9 mouse cellular contexts compared by ENCODE assay signal in the genomic region with DNA sequence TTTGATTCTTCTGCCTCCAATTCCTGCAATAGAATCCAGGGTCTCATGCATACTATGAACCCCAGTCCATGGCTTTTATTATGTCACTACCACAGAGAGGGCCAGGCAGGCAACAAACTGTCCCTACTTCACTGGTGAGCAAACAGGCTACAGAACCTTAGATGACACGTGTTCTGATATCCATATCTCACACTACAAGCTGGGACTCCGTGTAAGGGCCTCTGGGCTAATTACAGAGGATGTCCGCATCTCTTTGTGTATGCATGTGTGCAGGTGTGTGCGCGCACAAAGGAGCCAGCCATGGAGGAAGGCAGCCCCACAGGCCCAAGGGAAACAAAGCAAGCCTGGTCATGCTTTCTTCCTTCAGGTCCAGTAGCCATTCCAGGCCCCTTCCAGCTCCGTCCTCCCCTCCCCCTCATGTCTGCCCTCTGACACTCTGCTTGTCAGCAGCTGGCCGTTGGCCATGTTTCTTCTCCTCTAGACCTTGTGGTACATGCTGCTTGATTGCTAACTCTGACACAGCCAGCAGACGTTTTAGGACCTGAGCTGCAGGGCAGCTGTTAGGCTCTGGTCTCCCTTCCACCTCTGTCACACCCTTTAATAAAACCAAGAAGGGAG. TPM values are rescaled to one million over a fixed set of nuclear protein-coding genes. Genes with fewer than 3 reads are reported as not detected.
A peak's percentile ranks its signal among the peaks of the same experiment; 100 is the strongest.
DNase-seq lines count a peak whose midpoint lies in the region; ATAC-seq lines count a peak whose summit lies in the region.
"Had no signal": no experiment of that assay in that cellular context is flagged by ENCODE, and none has a peak within 500 bp of the region (broad histone marks: within the 10 kb centered on the region; RNA-seq: fewer than 3 reads in every experiment).

No protein-coding gene starts in this region.

- H3K4me3 ChIP-seq in embryonic facial prominence, embryonic 11.5 days (ENCODE audit: low read depth, low read length) = no peak overlapping the region
- H3K4me3 ChIP-seq in hindbrain, embryonic 10.5 days = no peak overlapping the region
- H3K4me3 ChIP-seq in limb, embryonic 12.5 days (replicated peaks) = no peak overlapping the region
- H3K4me3 ChIP-seq: liver, embryonic 15.5 days had no signal

- 41% methylated on average over 8 of the region's 8 CpGs for WGBS in embryonic facial prominence, embryonic 11.5 days
- 50% methylated on average over 8 of the region's 8 CpGs for WGBS in hindbrain, embryonic 10.5 days
- WGBS in limb, embryonic 12.5 days = 51% methylated on average over 8 of the region's 8 CpGs

- no peak overlapping the region for H3K9ac ChIP-seq in embryonic facial prominence, embryonic 11.5 days (replicated peaks; ENCODE audit: low read length)
- no peak overlapping the region for H3K9ac ChIP-seq in limb, embryonic 12.5 days (replicated peaks)
- H3K9ac ChIP-seq: liver, embryonic 15.5 days had no signal

- no peaks in the 10 kb centered on the region for H3K36me3 ChIP-seq in embryonic facial prominence, embryonic 11.5 days (replicated peaks; ENCODE audit: control insufficient read depth, insufficient read depth, low read depth, low read length)
- no peaks in the 10 kb centered on the region for H3K36me3 ChIP-seq in hindbrain, embryonic 10.5 days
- no peaks in the 10 kb centered on the region for H3K36me3 ChIP-seq in limb, embryonic 12.5 days
- H3K36me3 ChIP-seq: liver, embryonic 15.5 days had no signal

- peak; percentile 70 to 73 for DNase-seq in cerebellum, postnatal 10 days
- DNase-seq in cerebellum, adult 9-11 months = no peak
- DNase-seq in embryonic facial prominence, embryonic 11.5 days (ENCODE audit: low spot score) = no peak
- DNase-seq in hindbrain, embryonic 10.5 days (ENCODE audit: low spot score) = peak; percentile 53
- DNase-seq in cerebellum, adult 18-20 months = no peak
- no peak for DNase-seq in thymus, postnatal 10 days (ENCODE audit: low spot score in 2 of 2)
- no peak for DNase-seq in layer of hippocampus, postnatal 10 days (ENCODE audit: low spot score in 2 of 2)

- ATAC-seq in embryonic facial prominence, embryonic 11.5 days (replicated peaks; ENCODE audit: insufficient number of reproducible peaks, low FRiP score, low TSS enrichment, low read depth) = peak; percentile 41; the same call in 1 of the 2 replicates
- no peak for ATAC-seq in limb, embryonic 12.5 days (ENCODE audit: insufficient number of reproducible peaks, insufficient read depth, low FRiP score, low TSS enrichment, low read depth)

- H3K4me1 ChIP-seq in embryonic facial prominence, embryonic 11.5 days (ENCODE audit: control insufficient read depth, insufficient read depth, low read length) = peaks cover 4% of the 10 kb centered on the region
- H3K4me1 ChIP-seq in hindbrain, embryonic 10.5 days (replicated peaks) = peaks cover 26% of the 10 kb centered on the region
- peaks cover 17% of the 10 kb centered on the region for H3K4me1 ChIP-seq in limb, embryonic 12.5 days (replicated peaks)

- H3K27ac ChIP-seq in embryonic facial prominence, embryonic 11.5 days (replicated peaks; ENCODE audit: low read depth, low read length) = no peak overlapping the region
- peak overlapping the region; percentile 78 for H3K27ac ChIP-seq in hindbrain, embryonic 10.5 days
- peak overlapping the region; percentile 5; the same call in 1 of the 2 replicates for H3K27ac ChIP-seq in limb, embryonic 12.5 days
- H3K27ac ChIP-seq: liver, embryonic 15.5 days had no signal

- no peaks in the 10 kb centered on the region for H3K27me3 ChIP-seq in embryonic facial prominence, embryonic 11.5 days (ENCODE audit: control insufficient read depth, insufficient read depth, low read length)
- no peaks in the 10 kb centered on the region for H3K27me3 ChIP-seq in hindbrain, embryonic 10.5 days (ENCODE audit: insufficient read depth, poor library complexity, severe bottlenecking)
- no peaks in the 10 kb centered on the region for H3K27me3 ChIP-seq in limb, embryonic 12.5 days
- H3K27me3 ChIP-seq: liver, embryonic 15.5 days had no signal

- H3K4me2 ChIP-seq in embryonic facial prominence, embryonic 11.5 days (ENCODE audit: low read depth, low read length) = no peak overlapping the region
- H3K4me2 ChIP-seq in limb, embryonic 12.5 days = no peak overlapping the region
- H3K4me2 ChIP-seq: liver, embryonic 15.5 days had no signal

- H3K9me3 ChIP-seq in embryonic facial prominence, embryonic 11.5 days (replicated peaks; ENCODE audit: control insufficient read depth, low read length) = no peaks in the 10 kb centered on the region
- no peaks in the 10 kb centered on the region for H3K9me3 ChIP-seq in hindbrain, embryonic 10.5 days
- no peaks in the 10 kb centered on the region for H3K9me3 ChIP-seq in limb, embryonic 12.5 days
- H3K9me3 ChIP-seq: liver, embryonic 15.5 days had no signal

RNA-seq across cellular contexts. Expression of a gene that starts 0.5 kb away (rescaled TPM):
- polyA plus RNA-seq in embryonic facial prominence, embryonic 11.5 days (2014; fragmentation: Nextera tagmentation; extraction: Ambion mirVana) = 2.4 and 2.8 TPM in 2 replicates
- 0.90 and 2.5 TPM in 2 replicates for polyA plus RNA-seq in hindbrain, embryonic 10.5 days (2016; fragmentation: Nextera tagmentation; extraction: Ambion mirVana)
- 1.2 and 1.5 TPM in 2 replicates for polyA plus RNA-seq in limb, embryonic 12.5 days (2016; fragmentation: Nextera tagmentation; extraction: Ambion mirVana)
- total RNA-seq in layer of hippocampus, postnatal 10 days (2021) = 1 to 10 TPM; 2.2 to 3.6 TPM

Comparison
In these comparisons a context has a peak if more than half of its experiments do, and no peak if none do; other contexts are left out.
1. DNase-seq: peak in cerebellum, postnatal 10 days (2 of 2) and hindbrain, embryonic 10.5 days (single experiment); none in cerebellum, adult 9-11 months (single experiment), embryonic facial prominence, embryonic 11.5 days (single experiment), cerebellum, adult 18-20 months (0 of 2), thymus, postnatal 10 days (0 of 2) and layer of hippocampus, postnatal 10 days (0 of 2).